Mouse (Mus musculus) frontal cortex, adult 2 months (tissue): ENCODE measurements at regions not wholly inside any gene's neighbourhood (a gene's known extent, or its start where the extent isn't known, plus 50 kb on each side); places are given as distances from the start of the nearest gene placed in this dataset.
"Not testable (repeated sequence)": the region's sequence is repeated elsewhere in the genome, so short reads cannot be mapped to it uniquely, and the experiment has no call there.

ENCODE experiments used
- DNase-seq, 2 experiments: peaks; one replicate each; pipeline ENCODE4 v3.0.0; 2022; ENCODE audit warnings: low spot score in 1 of 2; ENCODE audit errors: extremely low spot score in 1 of 2

- no peak for DNase-seq
Measured at GRCm38 (mm10) chr12:56064183-56064582, 228.1 kb downstream of the Brms1l start.

GRCm38 (mm10) chr12:56058876-56059275, 222.8 kb downstream of the Brms1l start:
- no peak for DNase-seq

- peak; percentile 55 to 92 for DNase-seq
Measured at GRCm38 (mm10) chr12:56058463-56058862, 222.3 kb downstream of the Brms1l start.

- no peak for DNase-seq
Measured at GRCm38 (mm10) chr12:56055382-56055781, 219.3 kb downstream of the Brms1l start.

- no peak for DNase-seq
Measured at GRCm38 (mm10) chr12:56046050-56046449, 209.9 kb downstream of the Brms1l start.

GRCm38 (mm10) chr12:56020954-56021514, 184.9 kb downstream of the Brms1l start:
- DNase-seq: no peak

- DNase-seq: no peak
Measured at GRCm38 (mm10) chr12:56020547-56020946, 184.4 kb downstream of the Brms1l start.

GRCm38 (mm10) chr12:56009976-56010375, 173.9 kb downstream of the Brms1l start:
- DNase-seq: no peak

GRCm38 (mm10) chr12:56005846-56006245, 169.7 kb downstream of the Brms1l start:
- no peak for DNase-seq

GRCm38 (mm10) chr12:56005321-56005720, 169.2 kb downstream of the Brms1l start:
- DNase-seq: no peak

GRCm38 (mm10) chr12:56004479-56004878, 168.4 kb downstream of the Brms1l start:
- no peak for DNase-seq

- DNase-seq: no peak
Measured at GRCm38 (mm10) chr12:56003561-56003960, 167.4 kb downstream of the Brms1l start.

GRCm38 (mm10) chr12:55996585-55997377, 160.7 kb downstream of the Brms1l start:
- DNase-seq: no peak

- no peak for DNase-seq
Measured at GRCm38 (mm10) chr12:55983565-55984351, 147.6 kb downstream of the Brms1l start.

- DNase-seq: no peak
Measured at GRCm38 (mm10) chr12:55983128-55983527, 147.0 kb downstream of the Brms1l start.

GRCm38 (mm10) chr12:55974262-55974661, 138.1 kb downstream of the Brms1l start:
- DNase-seq: no peak

GRCm38 (mm10) chr12:55959319-55959718, 123.2 kb downstream of the Brms1l start:
- not testable (repeated sequence) for DNase-seq

GRCm38 (mm10) chr12:55940566-55940965, 104.4 kb downstream of the Brms1l start:
- no peak for DNase-seq

GRCm38 (mm10) chr12:55939281-55940142, 103.4 kb downstream of the Brms1l start:
- peak; percentile 13 to 43 for DNase-seq

GRCm38 (mm10) chr12:55934172-55934571, 98.0 kb downstream of the Brms1l start:
- DNase-seq: no peak
